ENCODE assay signal across 10 mouse cellular contexts in genomic region chr14:55097646-55098045, GRCm38 (mm10). TPM values are rescaled to one million over a fixed set of nuclear protein-coding genes. Genes with fewer than 3 reads are reported as not detected.
DNase-seq lines count a peak whose midpoint lies in the region; ATAC-seq and TF ChIP-seq lines count a peak whose summit lies in the region.
"Had no signal": no experiment of that assay in that cellular context is flagged by ENCODE, and none has a peak within 500 bp of the region (broad histone marks: within the 10 kb centered on the region; RNA-seq: fewer than 3 reads in every experiment).

No protein-coding gene starts in this region.

- no peak overlapping the region for H3K9ac ChIP-seq in liver, embryonic 12.5 days
- H3K9ac ChIP-seq in hindbrain, embryonic 14.5 days, result peak overlapping the region; percentile 22
- H3K9ac ChIP-seq in neural tube, embryonic 14.5 days (replicated peaks; ENCODE audit: low read depth, low read length), result peak overlapping the region; percentile 42; the same call in 1 of the 2 replicates
- H3K9ac ChIP-seq: liver, embryonic 14.5 days had no signal

- H3K9me3 ChIP-seq in liver, embryonic 12.5 days (replicated peaks), result no peaks in the 10 kb centered on the region
- no peaks in the 10 kb centered on the region for H3K9me3 ChIP-seq in hindbrain, embryonic 14.5 days (ENCODE audit: control insufficient read depth, low read length)
- no peaks in the 10 kb centered on the region for H3K9me3 ChIP-seq in neural tube, embryonic 14.5 days (ENCODE audit: control insufficient read depth, low read length)

- no peak for ATAC-seq in liver, embryonic 12.5 days
- ATAC-seq in hindbrain, embryonic 14.5 days (ENCODE audit: low FRiP score), result no peak
- no peak for ATAC-seq in neural tube, embryonic 14.5 days (ENCODE audit: low read depth)

- no peak overlapping the region for H3K4me3 ChIP-seq in gastrocnemius, adult 2 months
- H3K4me3 ChIP-seq in liver, embryonic 12.5 days, result no peak overlapping the region
- no peak overlapping the region for H3K4me3 ChIP-seq in hindbrain, embryonic 14.5 days (replicated peaks; ENCODE audit: low read length)
- 0 out of 2 replicates have a peak overlapping the region, but pooled peaks have one; percentile 8 for H3K4me3 ChIP-seq in neural tube, embryonic 14.5 days (ENCODE audit: low read depth, low read length)

- H3K27me3 ChIP-seq in liver, embryonic 12.5 days (replicated peaks), result no peaks in the 10 kb centered on the region
- H3K27me3 ChIP-seq in hindbrain, embryonic 14.5 days (ENCODE audit: control insufficient read depth, insufficient read depth, low read length), result no peaks in the 10 kb centered on the region
- H3K27me3 ChIP-seq in neural tube, embryonic 14.5 days (ENCODE audit: control insufficient read depth, insufficient read depth, low read length), result no peaks in the 10 kb centered on the region

- peaks cover 49% of the 10 kb centered on the region for H3K36me3 ChIP-seq in liver, embryonic 12.5 days
- no peaks in the 10 kb centered on the region for H3K36me3 ChIP-seq in hindbrain, embryonic 14.5 days (replicated peaks; ENCODE audit: control insufficient read depth, insufficient read depth)
- no peaks in the 10 kb centered on the region for H3K36me3 ChIP-seq in neural tube, embryonic 14.5 days (ENCODE audit: control insufficient read depth, insufficient read depth, low read length)

- TF ChIP-seq CTCF in gastrocnemius, adult 2 months (IDR thresholded peaks at IDR 0.05), result no peak

- H3K4me2 ChIP-seq in liver, embryonic 12.5 days, result no peak overlapping the region
- peak overlapping the region; percentile 64 for H3K4me2 ChIP-seq in hindbrain, embryonic 14.5 days (replicated peaks)
- H3K4me2 ChIP-seq in neural tube, embryonic 14.5 days (ENCODE audit: low read depth, low read length), result peak overlapping the region; percentile 3; the same call in 1 of the 2 replicates

- WGBS in liver, embryonic 12.5 days (ENCODE audit: insufficient replicate concordance), result 53% methylated on average over 10 of the region's 10 CpGs
- 57% methylated on average over 10 of the region's 10 CpGs for WGBS in hindbrain, embryonic 14.5 days
- 71% methylated on average over 10 of the region's 10 CpGs for WGBS in neural tube, embryonic 14.5 days

- H3K27ac ChIP-seq in gastrocnemius, adult 2 months, result peak overlapping the region; percentile 46; the same call in 1 of the 2 replicates
- peak overlapping the region; percentile 17; the same call in 1 of the 2 replicates for H3K27ac ChIP-seq in liver, embryonic 12.5 days
- peak overlapping the region; percentile 23 for H3K27ac ChIP-seq in hindbrain, embryonic 14.5 days
- H3K27ac ChIP-seq in neural tube, embryonic 14.5 days (ENCODE audit: low read depth, low read length), result peak overlapping the region; percentile 70
- H3K27ac ChIP-seq: liver, embryonic 14.5 days had no signal

- intact Hi-C loops in gastrocnemius, adult 2 months (cut with DNase I), result loop anchor here (10.0 kb wide), 2 partner anchors 203 to 843 kb away; partner anchors contain the start of genes Abhd4, Dad1 and Pabpn1

- peaks cover 39% of the 10 kb centered on the region for H3K4me1 ChIP-seq in liver, embryonic 12.5 days
- H3K4me1 ChIP-seq in hindbrain, embryonic 14.5 days (replicated peaks; ENCODE audit: control insufficient read depth, insufficient read depth, low read length), result peaks cover 24% of the 10 kb centered on the region
- peaks cover 24% of the 10 kb centered on the region for H3K4me1 ChIP-seq in neural tube, embryonic 14.5 days (ENCODE audit: control insufficient read depth, insufficient read depth, low read length)

- DNase-seq in gastrocnemius, adult 2 months, result no peak
- no peak for DNase-seq in gastrocnemius, adult 8-10 months (ENCODE audit: low spot score in 2 of 2)
- DNase-seq in liver, result no peak
- no peak for DNase-seq in hindbrain, embryonic 14.5 days (ENCODE audit: low spot score)
- no peak for DNase-seq in adrenal gland, adult 8-10 months
- no peak for DNase-seq in spleen, adult 18-20 months

RNA-seq across cellular contexts. Expression of gene Thtpa, which starts 3.1 kb away (rescaled TPM):
- 10 to 100 TPM; 12.6 to 14.3 TPM for total RNA-seq in gastrocnemius, adult 2 months (2021)
- 10 to 100 TPM; 13.4 to 15.6 (median 14.9) TPM for total RNA-seq in gastrocnemius, adult 8-10 months (2022)
- polyA plus RNA-seq in liver, embryonic 12.5 days (2016; fragmentation: Nextera tagmentation; extraction: Ambion mirVana), result 6.9 TPM in 2 replicates
- polyA plus RNA-seq in hindbrain, embryonic 14.5 days (2014; fragmentation: Nextera tagmentation; extraction: Ambion mirVana), result 30.4 and 30.7 TPM in 2 replicates
- 29.3 and 32.0 TPM in 2 replicates for polyA plus RNA-seq in neural tube, embryonic 14.5 days (2014; fragmentation: Nextera tagmentation; extraction: Ambion mirVana)
- total RNA-seq in adrenal gland, adult 8-10 months (2022), result 10 to 100 TPM; 16.1 to 22.6 (median 21.0) TPM

RNA-seq across cellular contexts. Expression of gene Zfhx2, which starts 5.5 kb away (rescaled TPM):
- total RNA-seq in gastrocnemius, adult 2 months (2021), result 1 to 10 TPM; 5.1 to 6.0 TPM
- total RNA-seq in gastrocnemius, adult 8-10 months (2022), result 1 to 10 TPM; 4.9 to 6.2 (median 5.6) TPM
- 2.4 and 2.5 TPM in 2 replicates for polyA plus RNA-seq in liver, embryonic 12.5 days (2016; fragmentation: Nextera tagmentation; extraction: Ambion mirVana)
- 17.8 and 21.5 TPM in 2 replicates for polyA plus RNA-seq in hindbrain, embryonic 14.5 days (2014; fragmentation: Nextera tagmentation; extraction: Ambion mirVana)
- polyA plus RNA-seq in neural tube, embryonic 14.5 days (2014; fragmentation: Nextera tagmentation; extraction: Ambion mirVana), result 23.9 and 27.3 TPM in 2 replicates
- 10 to 100 TPM in 2 of 4 experiments, 1 to 10 TPM in 2; 6.9 to 17.8 (median 11.7) TPM for total RNA-seq in adrenal gland, adult 8-10 months (2022)

RNA-seq across cellular contexts. Expression of gene Ap1g2, which starts 8.7 kb away (rescaled TPM):
- 1 to 10 TPM; 5.3 to 6.0 TPM for total RNA-seq in gastrocnemius, adult 2 months (2021)
- total RNA-seq in gastrocnemius, adult 8-10 months (2022), result 1 to 10 TPM; 2.2 to 3.9 (median 3.6) TPM
- 34.0 and 34.5 TPM in 2 replicates for polyA plus RNA-seq in liver, embryonic 12.5 days (2016; fragmentation: Nextera tagmentation; extraction: Ambion mirVana)
- 6.3 and 8.6 TPM in 2 replicates for polyA plus RNA-seq in hindbrain, embryonic 14.5 days (2014; fragmentation: Nextera tagmentation; extraction: Ambion mirVana)
- 5.4 and 7.0 TPM in 2 replicates for polyA plus RNA-seq in neural tube, embryonic 14.5 days (2014; fragmentation: Nextera tagmentation; extraction: Ambion mirVana)
- 10 to 100 TPM; 24.5 to 29.3 (median 26.0) TPM for total RNA-seq in adrenal gland, adult 8-10 months (2022)

RNA-seq across cellular contexts. Expression of gene Jph4, which starts 19.1 kb away (rescaled TPM):
- total RNA-seq in gastrocnemius, adult 2 months (2021), result under 1 TPM in 1 of 2 experiments, not detected in 1; 0.08 TPM
- under 1 TPM in 2 of 4 experiments, not detected in 2; 0.08 to 0.19 TPM for total RNA-seq in gastrocnemius, adult 8-10 months (2022)
- polyA plus RNA-seq in liver, embryonic 12.5 days (2016; fragmentation: Nextera tagmentation; extraction: Ambion mirVana), result 0.15 and 0.18 TPM in 2 replicates
- 35.4 and 42.7 TPM in 2 replicates for polyA plus RNA-seq in hindbrain, embryonic 14.5 days (2014; fragmentation: Nextera tagmentation; extraction: Ambion mirVana)
- polyA plus RNA-seq in neural tube, embryonic 14.5 days (2014; fragmentation: Nextera tagmentation; extraction: Ambion mirVana), result 36.2 and 41.3 TPM in 2 replicates
- 1 to 10 TPM; 3.3 to 6.9 (median 5.3) TPM for total RNA-seq in adrenal gland, adult 8-10 months (2022)
- polyA plus RNA-seq: C2C12 had no signal

Comparison
In these comparisons a context has a peak if more than half of its experiments do, and no peak if none do; other contexts are left out.
1. H3K27ac ChIP-seq: peak in every context shown above with its lines; median percentile 70 in neural tube, embryonic 14.5 days; 46 in gastrocnemius, adult 2 months; 23 in hindbrain, embryonic 14.5 days; 17 in liver, embryonic 12.5 days.